Comparison of ENCODE assay signal across 27 mouse cellular contexts in genomic region chr1:90577417-90577816, GRCm38 (mm10). TPM values are rescaled to one million over a fixed set of nuclear protein-coding genes. Genes with fewer than 3 reads are reported as not detected.
A peak's percentile ranks its signal among the peaks of the same experiment; 100 is the strongest.
DNase-seq lines count a peak whose midpoint lies in the region; ATAC-seq and TF ChIP-seq lines count a peak whose summit lies in the region.
"Had no signal": no experiment of that assay in that cellular context is flagged by ENCODE, and none has a peak within 500 bp of the region (broad histone marks: within the 10 kb centered on the region; RNA-seq: fewer than 3 reads in every experiment).

No protein-coding gene starts in this region.

- H3K9ac ChIP-seq in heart, adult 2 months (ENCODE audit: low read depth, low read length): no peak overlapping the region
- H3K9ac ChIP-seq: embryonic facial prominence, embryonic 13.5 days; forebrain, embryonic 12.5 days; heart, embryonic 13.5 days; hindbrain, embryonic 15.5 days; kidney, embryonic 15.5 days; limb, embryonic 13.5 days; liver, embryonic 12.5 days had no signal

- WGBS in heart, adult 2 months: 73% methylated on average over 5 of the region's 5 CpGs

- H3K4me3 ChIP-seq in heart, adult 2 months: no peak overlapping the region
- H3K4me3 ChIP-seq: embryonic facial prominence, embryonic 13.5 days; erythroblast, embryonic 14.5 days; forebrain, embryonic 12.5 days; heart, embryonic 13.5 days; hindbrain, embryonic 15.5 days; kidney, embryonic 15.5 days; limb, embryonic 13.5 days; liver, embryonic 12.5 days; midbrain, embryonic 10.5 days; myocyte had no signal

- intact Hi-C loops in heart, adult 2 months (cut with DNase I): no loop called here
- intact Hi-C loops in heart, postnatal 36 days (cut with DNase I): no loop called here

- peak; percentile 64 for TF ChIP-seq CTCF in heart, adult 2 months (IDR thresholded peaks at IDR 0.05)

- no peaks in the 10 kb centered on the region for H3K27me3 ChIP-seq in heart, adult 2 months (ENCODE audit: control insufficient read depth, insufficient read depth, low read length)
- H3K27me3 ChIP-seq: embryonic facial prominence, embryonic 13.5 days; hindbrain, embryonic 15.5 days; kidney, embryonic 15.5 days; limb, embryonic 13.5 days; liver, embryonic 12.5 days; Patski had no signal

- no peaks in the 10 kb centered on the region for H3K79me2 ChIP-seq in heart, adult 2 months (replicated peaks; ENCODE audit: control insufficient read depth, insufficient read depth, low read length)

- no peak for TF ChIP-seq EP300 in heart, adult 2 months (IDR thresholded peaks at IDR 0.05; ENCODE audit: insufficient read depth, low read depth, low read length)

- DNase-seq in heart, adult 2 months: no peak
- no peak for DNase-seq in heart, postnatal 36 days
- peak; percentile 39 to 50 for DNase-seq in kidney, postnatal 4 days
- no peak for DNase-seq in kidney, postnatal 14 days
- DNase-seq in testis, postnatal 10 days (ENCODE audit: low spot score): peak; percentile 51
- DNase-seq in testis, postnatal 14 days (ENCODE audit: low spot score): no peak
- DNase-seq: adrenal gland, adult 8-10 months; cerebellum, adult 18-20 months; cerebellum, postnatal 25 days; embryo, embryonic 11 days; lung, adult 2 months; thymus, adult 18-20 months had no signal

- H3K4me1 ChIP-seq in heart, adult 2 months (ENCODE audit: control insufficient read depth, insufficient read depth, low read length): peaks cover 3% of the 10 kb centered on the region; the same call in 1 of the 2 replicates
- H3K4me1 ChIP-seq: liver, embryonic 12.5 days had no signal

- peak overlapping the region; percentile 2; the same call in 1 of the 2 replicates for H3K27ac ChIP-seq in heart, adult 2 months
- H3K27ac ChIP-seq: embryonic facial prominence, embryonic 13.5 days; forebrain, embryonic 12.5 days; heart, embryonic 13.5 days; hindbrain, embryonic 15.5 days; kidney, embryonic 15.5 days; limb, embryonic 13.5 days; liver, embryonic 12.5 days had no signal

- no peak for TF ChIP-seq POLR2A in heart, adult 2 months (IDR thresholded peaks at IDR 0.05; ENCODE audit: insufficient read depth, low read depth, low read length)

- ATAC-seq in granulocyte monocyte progenitor cell, adult 5-6 weeks (replicated peaks; ENCODE audit: poor library complexity, severe bottlenecking): no peak
- ATAC-seq: CD4-positive, CD25-positive, alpha-beta regulatory T cell, adult 4 months; liver, embryonic 12.5 days; midbrain, embryonic 16.5 days; Patski had no signal

- H3K36me3 ChIP-seq in heart, adult 2 months (ENCODE audit: control insufficient read depth, insufficient read depth, low read length): peaks cover 3% of the 10 kb centered on the region; the same call in 1 of the 2 replicates
- H3K36me3 ChIP-seq: embryonic facial prominence, embryonic 13.5 days; forebrain, embryonic 12.5 days; G1E; heart, embryonic 13.5 days; hindbrain, embryonic 15.5 days; kidney, embryonic 15.5 days; limb, embryonic 13.5 days; liver, embryonic 12.5 days; midbrain, embryonic 10.5 days had no signal

RNA-seq across cellular contexts. Expression of gene Cops8, which starts 25.4 kb away (rescaled TPM):
- 10 to 100 TPM; 87.2 to 97.9 TPM for total RNA-seq in heart, adult 2 months (2021)
- 63.2 and 87.0 TPM in 2 replicates for polyA plus RNA-seq in heart, adult 2 months (2012; rRNA removed)
- 10 to 100 TPM; 82.3 to 89.8 TPM for total RNA-seq in heart, postnatal 36 days (2021)
- 43.7 and 67.0 TPM in 2 replicates for total RNA-seq in granulocyte monocyte progenitor cell, adult 5-6 weeks (2014; fragmentation: Nextera tagmentation)
- 81.2 and 90.1 TPM in 2 replicates for total RNA-seq in granulocyte monocyte progenitor cell, adult 5-6 weeks (2017)

Comparison
In these comparisons a context has a peak if more than half of its experiments do, and no peak if none do; other contexts are left out.
1. DNase-seq: peak in kidney, postnatal 4 days (2 of 2) and testis, postnatal 10 days (single experiment); none in heart, adult 2 months (0 of 2), heart, postnatal 36 days (0 of 2), kidney, postnatal 14 days (single experiment) and testis, postnatal 14 days (single experiment).